Mouse (Mus musculus): ENCODE data around the gene Zfp639.

Zfp639 gene

GRCm38 (mm10) chr3:32506366-32507225 lies 3.5 kb upstream of the Zfp639 start:
- DNase-seq = no peak

- peak; percentile 81 for DNase-seq
Measured at GRCm38 (mm10) chr3:32508666-32509324, 1.3 kb upstream of the Zfp639 start.

- peak; percentile 97 for DNase-seq
Measured at GRCm38 (mm10) chr3:32510375-32511190, 524 bp downstream of the Zfp639 start.

- DNase-seq = peak; percentile 48
Measured at GRCm38 (mm10) chr3:32511191-32511550, 1.1 kb downstream of the Zfp639 start.

- no peak for DNase-seq
Measured at GRCm38 (mm10) chr3:32512686-32513284, 2.7 kb downstream of the Zfp639 start.

- DNase-seq = no peak
Measured at GRCm38 (mm10) chr3:32513528-32513927, 3.5 kb downstream of the Zfp639 start.

GRCm38 (mm10) chr3:32527181-32527580 lies 17.1 kb downstream of the Zfp639 start:
- no peak for DNase-seq

- DNase-seq = peak; percentile 98
Measured at GRCm38 (mm10) chr3:32529303-32529898, 19.3 kb downstream of the Zfp639 start, which contains the start of gene Mfn1. Gene Mfn1 (plus strand): TSS chr3:32529465.

- peak; percentile 23 for DNase-seq
Measured at GRCm38 (mm10) chr3:32530041-32530440, 20.0 kb downstream of the Zfp639 start.

- no peak for DNase-seq
Measured at GRCm38 (mm10) chr3:32535692-32536091, 25.6 kb downstream of the Zfp639 start.

- DNase-seq = peak; percentile 93
Measured at GRCm38 (mm10) chr3:32537556-32537955, 27.5 kb downstream of the Zfp639 start.

- DNase-seq = no peak
Measured at GRCm38 (mm10) chr3:32538091-32538490, 28.0 kb downstream of the Zfp639 start.

GRCm38 (mm10) chr3:32553061-32553460 lies 43.0 kb downstream of the Zfp639 start:
- peak; percentile 70 for DNase-seq

- peak; percentile 76 for DNase-seq
Measured at GRCm38 (mm10) chr3:32563401-32563800, 53.3 kb downstream of the Zfp639 start.
